Mouse (Mus musculus) lung, postnatal 0 days (tissue): ENCODE measurements around the gene H2-M10.2. TPM values are rescaled to one million over a fixed set of nuclear protein-coding genes. Genes with fewer than 3 reads are reported as not detected.
"Not testable (repeated sequence)": the region's sequence is repeated elsewhere in the genome, so short reads cannot be mapped to it uniquely, and the experiment has no call there.

Source experiments
- ATAC-seq: fragments of 200-750 bp; cut with Nextera tagmentation; 2 replicates; pipeline ENCODE4 v1.8.0; 2017; ENCODE audit warnings: moderate library complexity
- DNase-seq: peaks from one replicate; pipeline ENCODE4 v3.0.0-alpha.2; 2016; ENCODE audit warnings: low spot score
- H3K27ac ChIP-seq: fragments of 300-500 bp; sonication (generic); 2 replicates; pipeline ENCODE4 v1.5.1; 2014; ENCODE audit warnings: antibody characterized with exemption, mild to moderate bottlenecking, low read length, mixed read lengths
- H3K27me3 ChIP-seq: fragments of 300-500 bp; sonication (generic); replicated peaks from 2 replicates; pipeline ENCODE4 v1.6.1; 2014; ENCODE audit warnings: low read length, mixed read lengths; ENCODE audit not compliant: insufficient read depth
- H3K36me3 ChIP-seq: fragments of 300-500 bp; sonication (generic); 2 replicates; pipeline ENCODE4 v1.6.1; 2014; ENCODE audit warnings: low read length, mixed read lengths; ENCODE audit not compliant: insufficient read depth
- H3K4me1 ChIP-seq: fragments of 300-500 bp; sonication (generic); 2 replicates; pipeline ENCODE4 v1.6.1; 2014; ENCODE audit warnings: antibody characterized with exemption, low read depth, low read length, mixed read lengths; ENCODE audit not compliant: insufficient read depth
- H3K4me2 ChIP-seq: fragments of 300-500 bp; sonication (generic); replicated peaks from 2 replicates; pipeline ENCODE4 v1.6.1; 2014; ENCODE audit warnings: low read depth, mild to moderate bottlenecking, low read length, moderate library complexity, mixed read lengths
- H3K4me3 ChIP-seq: fragments of 300-500 bp; sonication (generic); 2 replicates; pipeline ENCODE4 v1.5.1; 2014; ENCODE audit warnings: low read depth, low read length
- H3K9ac ChIP-seq: fragments of 300-500 bp; sonication (generic); replicated peaks from 2 replicates; pipeline ENCODE4 v1.6.1; 2014; ENCODE audit warnings: low read depth, mild to moderate bottlenecking
- H3K9me3 ChIP-seq: fragments of 300-500 bp; sonication (generic); 2 replicates; pipeline ENCODE4 v1.6.1; 2016; ENCODE audit warnings: low read length, mixed read lengths
- CTCF ChIP-seq: IDR thresholded peaks from 2 replicates; pipeline ENCODE4 v1.5.1; 2016; ENCODE audit warnings: antibody characterized with exemption, mild to moderate bottlenecking
- EP300 ChIP-seq: IDR thresholded peaks from 2 replicates; pipeline ENCODE4 v1.6.1; 2016; ENCODE audit warnings: antibody characterized with exemption, mild to moderate bottlenecking, control low read depth
- WGBS: fragments of 180-500 bp; shearing (Covaris S2); extraction: QIAGEN DNeasy Blood & Tissue Kit; methylation state at CpG from one replicate; pipeline ENCODE4 v1.1.7; 2014; 5-methylcytosine and 5-hydroxymethylcytosine counted together
- polyA plus RNA-seq: library from polyadenylated mRNA; unstranded; fragments of >200 nt; fragmentation: Nextera tagmentation; extraction: Ambion mirVana; gene quantifications from 2 replicates; pipeline ENCODE4 v1.2.1, GENCODE M21; 2015

Gene H2-M10.2
- polyA plus RNA-seq, 1 experiment from 2014 or later = not detected

DNA sequence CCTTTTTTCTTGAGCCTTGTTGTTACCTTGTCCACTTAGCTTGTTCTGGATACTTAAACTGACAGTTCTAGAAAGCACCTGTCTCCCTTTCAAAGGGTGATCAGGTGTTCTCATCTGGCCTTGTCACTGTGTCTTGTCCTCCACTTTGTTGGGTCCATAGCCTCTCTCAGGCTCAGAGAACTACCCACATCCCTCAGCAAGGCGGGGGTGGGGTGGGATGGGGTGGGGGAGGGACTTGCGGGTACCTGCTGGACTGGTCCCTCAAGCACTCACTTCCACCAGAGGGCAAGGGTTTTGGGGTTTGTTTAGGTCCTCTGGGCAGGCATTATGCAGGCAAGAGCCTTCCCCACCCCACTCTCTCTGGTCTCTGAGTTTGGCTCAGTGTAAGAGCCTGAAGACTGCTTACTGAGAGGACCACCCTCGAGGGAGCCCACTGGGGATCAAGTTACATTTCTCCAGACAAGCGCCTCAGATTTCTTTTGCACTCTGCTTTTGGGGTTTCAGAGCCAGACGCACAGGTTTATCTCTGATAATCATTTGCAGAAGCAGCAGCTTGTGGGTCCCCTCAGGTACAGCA lies 45.6 kb downstream of the H2-M10.2 start:
- no peaks in the 10 kb centered on the region for H3K9me3 ChIP-seq
- H3K27ac ChIP-seq = no peak overlapping the region
- TF ChIP-seq EP300 = no peak
- no peak for TF ChIP-seq CTCF
- no peak overlapping the region for H3K4me2 ChIP-seq
- WGBS = 5% methylated on average over 5 of the region's 5 CpGs
- H3K9ac ChIP-seq = no peak overlapping the region
- ATAC-seq = no peak; the same call in 1 of the 2 replicates
- no peaks in the 10 kb centered on the region for H3K4me1 ChIP-seq
- no peak overlapping the region for H3K4me3 ChIP-seq
- H3K27me3 ChIP-seq = no peaks in the 10 kb centered on the region
- H3K36me3 ChIP-seq = no peaks in the 10 kb centered on the region
- DNase-seq = no peak

DNA sequence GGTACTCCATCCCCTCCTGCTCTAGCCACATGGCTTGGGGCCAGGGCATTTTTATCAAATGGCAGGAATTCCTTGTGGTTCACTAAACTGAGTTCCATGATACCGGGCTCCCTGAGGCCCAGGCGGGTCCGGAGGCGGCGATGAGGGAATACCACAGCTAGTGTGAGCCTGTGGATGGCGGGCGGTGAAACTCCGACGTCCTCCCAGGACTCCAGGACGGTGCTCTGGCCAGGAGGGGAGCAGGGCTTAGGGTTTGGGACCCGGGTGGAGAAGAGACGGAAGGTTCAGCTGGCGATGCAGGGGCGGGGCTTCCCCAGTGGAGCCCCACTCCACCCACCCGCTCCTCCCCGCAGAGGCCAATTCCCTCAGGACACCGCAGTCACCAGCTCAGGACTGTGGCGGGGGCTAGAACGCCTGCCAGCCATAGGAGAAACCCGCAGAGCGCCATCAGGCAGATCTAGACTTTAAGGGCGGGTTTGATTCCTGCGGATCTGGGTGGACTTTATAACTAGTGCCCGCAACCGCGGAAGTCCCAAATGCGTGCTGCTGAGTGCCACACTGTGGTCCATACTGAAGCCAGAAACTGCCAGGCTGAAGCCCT lies 48.9 kb downstream of the H2-M10.2 start:
- WGBS = 1% methylated on average over 26 of the region's 27 CpGs
- ATAC-seq (peak; percentile 72), DNase-seq (no peak)

DNA sequence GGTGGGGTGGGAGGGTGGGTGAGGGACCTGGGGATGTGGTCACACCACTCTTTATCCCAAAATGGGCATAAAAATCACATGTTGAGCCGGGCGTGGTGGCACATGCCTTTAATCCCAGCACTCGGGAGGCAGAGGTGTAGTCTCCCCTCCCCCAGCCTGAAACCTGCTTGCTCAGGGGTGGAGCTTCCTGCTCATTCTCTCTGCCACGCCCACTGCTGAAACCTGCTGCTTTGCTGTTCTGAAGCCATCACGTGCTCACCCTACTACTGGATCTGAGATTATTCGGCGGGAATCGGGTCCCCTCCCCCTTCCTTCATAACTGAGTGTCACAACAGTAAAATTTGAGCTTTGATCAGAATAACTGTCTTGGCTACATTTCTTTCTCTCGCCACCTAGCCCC lies 51.0 kb downstream of the H2-M10.2 start:
- not testable (repeated sequence) for H3K27ac ChIP-seq, ATAC-seq, H3K9me3 ChIP-seq, H3K4me3 ChIP-seq, H3K9ac ChIP-seq, H3K4me1 ChIP-seq, DNase-seq, H3K36me3 ChIP-seq, H3K27me3 ChIP-seq, H3K4me2 ChIP-seq
- WGBS = 12% methylated on average over 8 of the region's 9 CpGs

More for the DNA sequence above, 48.9 kb downstream of the H2-M10.2 start:
- Histone ChIP-seq H3K4me3 (peak overlapping the region; percentile 39), H3K36me3 (no peaks in the 10 kb centered on the region), H3K9ac (peak overlapping the region; percentile 32; the same call in 1 of the 2 replicates), H3K9me3 (no peaks in the 10 kb centered on the region), H3K4me2 (peak overlapping the region; percentile 66), H3K27me3 (no peaks in the 10 kb centered on the region), H3K4me1 (no peaks in the 10 kb centered on the region), H3K27ac (no peak overlapping the region)
- TF ChIP-seq EP300 (no peak), CTCF (no peak)

Other genes starting within 250 kb of the H2-M10.2 start
- gene H2-T22, start 243.7 kb downstream of the H2-M10.2 start, polyA plus RNA-seq = 23.9 and 24.4 TPM in 2 replicates
- not detected in 2 replicates for gene Gm6034, start 243.5 kb downstream of the H2-M10.2 start, polyA plus RNA-seq
- not detected in 2 replicates for gene Gm11127, start 228.1 kb downstream of the H2-M10.2 start, polyA plus RNA-seq
- not detected in 2 replicates for gene Gm19684, start 164.8 kb downstream of the H2-M10.2 start, polyA plus RNA-seq
- gene Gm7030, start 157.1 kb downstream of the H2-M10.2 start, polyA plus RNA-seq = not detected in 2 replicates
- gene Gm8909, start 118.0 kb downstream of the H2-M10.2 start, polyA plus RNA-seq = 6.7 and 9.6 TPM in 2 replicates
- gene H2-T3, start 96.2 kb downstream of the H2-M10.2 start, polyA plus RNA-seq = 0.12 TPM in 2 replicates
- gene Rpp21, start 28.4 kb downstream of the H2-M10.2 start, polyA plus RNA-seq = 129 and 146 TPM in 2 replicates
- 9.2 and 10.4 TPM in 2 replicates for gene Trim39, start 14.2 kb downstream of the H2-M10.2 start, polyA plus RNA-seq
- gene H2-M10.1, start 39.7 kb upstream of the H2-M10.2 start, polyA plus RNA-seq = not detected in 2 replicates
- gene H2-M10.3, start 81.9 kb upstream of the H2-M10.2 start, polyA plus RNA-seq = not detected in 2 replicates
- gene H2-M10.4, start 175.8 kb upstream of the H2-M10.2 start, polyA plus RNA-seq = not detected in 2 replicates